Mouse (Mus musculus) heart, postnatal 36 days (tissue): Measurements from ENCODE around the gene Rsad2. TPM values are rescaled to one million over a fixed set of nuclear protein-coding genes. Genes with fewer than 3 reads are reported as not detected.
"Not testable (repeated sequence)": the region's sequence is repeated elsewhere in the genome, so short reads cannot be mapped to it uniquely, and the experiment has no call there.

Source experiments
- DNase-seq, 2 experiments: peaks; one replicate each; pipeline ENCODE4 v3.0.0; 2021 to 2022
- intact Hi-C: fragments of 180-260 bp; cut with DNase I; formaldehyde crosslinking; loops from one replicate; pipeline ENCODE4 v1.15.1; 2025
- total RNA-seq, 2 experiments: library from RNA; stranded (reverse); gene quantifications; 2 replicates each; pipeline ENCODE4 v1.2.3; 2021

Gene Rsad2
- total RNA-seq, 2 experiments from 2014 or later: 8.0 to 23.8 TPM

- DNase-seq: no peak
- intact Hi-C loops: loop anchor here (10.0 kb wide), 1 partner anchor 1355 kb away; the partner anchor contains the start of gene Id2
Observed at GRCm38 (mm10) chr12:26449483-26449882, 6.8 kb downstream of the Rsad2 start.

GRCm38 (mm10) chr12:26446377-26447045 lies 9.7 kb downstream of the Rsad2 start:
- intact Hi-C loops: loop anchor here (10.0 kb wide), 1 partner anchor 1352 kb away; the partner anchor contains the start of gene Id2
- DNase-seq: no peak

GRCm38 (mm10) chr12:26444511-26444910 lies 11.7 kb downstream of the Rsad2 start:
- intact Hi-C loops: loop anchor here (2.0 to 10.0 kb wide), 2 partner anchors 20 to 1350 kb away; partner anchors contain the start of gene Id2
- no peak for DNase-seq

GRCm38 (mm10) chr12:26444054-26444453 lies 12.2 kb downstream of the Rsad2 start:
- intact Hi-C loops: loop anchor here (2.0 to 10.0 kb wide), 2 partner anchors 19 to 1349 kb away; partner anchors contain the start of gene Id2

GRCm38 (mm10) chr12:26439366-26439765 lies 16.9 kb downstream of the Rsad2 start:
- no peak for DNase-seq
- intact Hi-C loops: no loop called here

More at GRCm38 (mm10) chr12:26444054-26444453, 12.2 kb downstream of the Rsad2 start:
- DNase-seq: peak; percentile 85 to 93

GRCm38 (mm10) chr12:26437950-26438349 lies 18.3 kb downstream of the Rsad2 start:
- intact Hi-C loops: no loop called here

GRCm38 (mm10) chr12:26436334-26436733 lies 19.9 kb downstream of the Rsad2 start:
- intact Hi-C loops: no loop called here
- peak; percentile 37 to 55 for DNase-seq

More at GRCm38 (mm10) chr12:26437950-26438349, 18.3 kb downstream of the Rsad2 start:
- DNase-seq: no peak

- intact Hi-C loops: not testable (repeated sequence)
Observed at GRCm38 (mm10) chr12:26428771-26429170, 27.5 kb downstream of the Rsad2 start.

GRCm38 (mm10) chr12:26424841-26425240 lies 31.4 kb downstream of the Rsad2 start:
- no peak for DNase-seq
- intact Hi-C loops: loop anchor here (2.0 kb wide), 1 partner anchor 20 kb away; no protein-coding TSS in a partner anchor

More at GRCm38 (mm10) chr12:26428771-26429170, 27.5 kb downstream of the Rsad2 start:
- not testable (repeated sequence) for DNase-seq

- intact Hi-C loops: no loop called here
- DNase-seq: no peak
Observed at GRCm38 (mm10) chr12:26418322-26418721, 37.9 kb downstream of the Rsad2 start.

- no peak for DNase-seq
- intact Hi-C loops: no loop called here
Observed at GRCm38 (mm10) chr12:26416636-26417295, 39.5 kb downstream of the Rsad2 start.

GRCm38 (mm10) chr12:26415104-26415771 lies 41.0 kb downstream of the Rsad2 start, which contains the start of gene Rnf144a:
Gene Rnf144a, minus strand, starts transcription at chr12:26415254.
- peak; percentile 95 to 98 for DNase-seq
- intact Hi-C loops: loop anchor here (1.0 to 2.0 kb wide), 3 partner anchors 48 to 100 kb away; no protein-coding TSS in a partner anchor

- peak in 1 of 2 experiments; percentile 48 for DNase-seq
- intact Hi-C loops: loop anchor here (1.0 to 2.0 kb wide), 3 partner anchors 48 to 99 kb away; no protein-coding TSS in a partner anchor
Observed at GRCm38 (mm10) chr12:26414451-26415103, 41.7 kb downstream of the Rsad2 start.

- DNase-seq: peak in 1 of 2 experiments; percentile 55
- intact Hi-C loops: loop anchor here (2.0 kb wide), 2 partner anchors 47 to 57 kb away; no protein-coding TSS in a partner anchor
Observed at GRCm38 (mm10) chr12:26413961-26414411, 42.3 kb downstream of the Rsad2 start.

GRCm38 (mm10) chr12:26412802-26413201 lies 43.5 kb downstream of the Rsad2 start:
- peak; percentile 44 to 46 for DNase-seq
- intact Hi-C loops: no loop called here

GRCm38 (mm10) chr12:26411841-26412450 lies 44.3 kb downstream of the Rsad2 start:
- no peak for DNase-seq
- intact Hi-C loops: no loop called here

- no peak for DNase-seq
- intact Hi-C loops: no loop called here
Observed at GRCm38 (mm10) chr12:26410443-26410842, 45.8 kb downstream of the Rsad2 start.

- no peak for DNase-seq
- intact Hi-C loops: loop anchor here (10.0 kb wide), 1 partner anchor 1314 kb away; the partner anchor contains the start of gene Id2
Observed at GRCm38 (mm10) chr12:26408707-26409106, 47.5 kb downstream of the Rsad2 start.
